Mouse (Mus musculus) limb, embryonic 12.5 days (tissue): ENCODE measurements at regions not wholly inside any gene's neighbourhood (a gene's known extent, or its start where the extent isn't known, plus 50 kb on each side); places are given as distances from the start of the nearest gene placed in this dataset.
"Not testable (repeated sequence)": the region's sequence is repeated elsewhere in the genome, so short reads cannot be mapped to it uniquely, and the experiment has no call there.

ENCODE experiments used
- ATAC-seq: fragments of 200-750 bp; cut with Nextera tagmentation; 2 replicates; pipeline ENCODE4 v1.8.0; 2017; ENCODE audit warnings: low read depth, moderate TSS enrichment; ENCODE audit not compliant: insufficient number of reproducible peaks, insufficient read depth, low FRiP score, low TSS enrichment
- H3K27ac ChIP-seq: fragments of 300-500 bp; sonication (generic); 2 replicates; pipeline ENCODE4 v1.5.1; 2016; ENCODE audit warnings: mild to moderate bottlenecking, moderate library complexity
- H3K27me3 ChIP-seq: fragments of 300-500 bp; sonication (generic); 2 replicates; pipeline ENCODE4 v1.6.1; 2016; ENCODE audit warnings: mild to moderate bottlenecking, moderate library complexity
- H3K36me3 ChIP-seq: fragments of 300-500 bp; sonication (generic); 2 replicates; pipeline ENCODE4 v1.6.1; 2016; ENCODE audit warnings: mild to moderate bottlenecking, moderate library complexity
- H3K4me1 ChIP-seq: fragments of 300-500 bp; sonication (generic); replicated peaks from 2 replicates; pipeline ENCODE4 v1.6.1; 2016
- H3K4me2 ChIP-seq: fragments of 300-500 bp; sonication (generic); 2 replicates; pipeline ENCODE4 v1.6.1; 2016; ENCODE audit warnings: mild to moderate bottlenecking, moderate library complexity
- H3K4me3 ChIP-seq: fragments of 300-500 bp; sonication (generic); replicated peaks from 2 replicates; pipeline ENCODE4 v1.5.1; 2016; ENCODE audit warnings: mild to moderate bottlenecking
- H3K9ac ChIP-seq: fragments of 300-500 bp; sonication (generic); replicated peaks from 2 replicates; pipeline ENCODE4 v1.6.1; 2016; ENCODE audit warnings: mild to moderate bottlenecking, moderate library complexity
- H3K9me3 ChIP-seq: fragments of 300-500 bp; sonication (generic); 2 replicates; pipeline ENCODE4 v1.6.1; 2016; ENCODE audit warnings: mild to moderate bottlenecking, moderate library complexity
- WGBS: fragments of 180-500 bp; shearing (Covaris S2); methylation state at CpG from one replicate; pipeline ENCODE4 v1.1.7; 2016; 5-methylcytosine and 5-hydroxymethylcytosine counted together

- Histone ChIP-seq H3K9me3 (no peaks in the 10 kb centered on the region), H3K9ac (no peak overlapping the region), H3K4me2 (no peak overlapping the region), H3K4me1 (no peaks in the 10 kb centered on the region), H3K4me3 (no peak overlapping the region), H3K36me3 (no peaks in the 10 kb centered on the region), H3K27ac (no peak overlapping the region), H3K27me3 (no peaks in the 10 kb centered on the region)
- ATAC-seq = peak; percentile 47; the same call in 1 of the 2 replicates
- 53% methylated on average over 3 of the region's 3 CpGs for WGBS
Measured at GRCm38 (mm10) chr3:18452197-18452933, 504.2 kb downstream of the Cypt12 start.

DNA sequence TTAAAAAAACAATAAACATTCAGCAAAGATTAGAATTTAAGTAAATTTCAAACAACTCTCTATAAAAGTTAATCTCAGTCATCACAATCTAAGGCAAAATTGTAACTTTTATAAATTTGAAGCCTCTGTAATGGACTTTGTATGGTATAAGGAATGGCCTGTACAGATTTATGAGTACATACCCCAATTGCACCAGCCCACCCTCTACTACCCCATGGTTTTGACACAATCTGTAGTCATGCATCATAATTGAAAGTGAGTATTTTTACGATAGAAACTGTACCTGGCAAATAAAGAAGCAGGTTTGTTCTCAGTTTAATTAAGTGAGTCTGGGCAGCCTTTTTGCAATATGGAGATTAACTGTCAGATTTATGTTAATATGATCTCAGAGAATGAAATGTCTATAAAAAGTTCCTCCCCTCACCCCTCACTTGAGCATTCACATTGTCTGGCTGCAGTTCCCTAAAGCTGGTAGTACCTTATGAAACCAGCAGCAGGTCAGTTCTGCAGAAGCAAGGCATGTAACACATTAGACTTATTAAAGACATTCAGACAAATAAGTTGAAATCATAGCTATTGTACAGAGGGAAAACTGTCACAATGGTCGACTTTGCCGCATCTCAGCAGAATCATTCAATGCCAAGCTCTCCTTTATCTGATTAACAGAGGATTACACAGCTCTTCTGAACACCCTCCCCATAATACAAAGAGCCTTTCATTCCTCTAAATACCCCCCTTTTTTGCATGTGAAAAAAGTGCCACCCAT lies 505.2 kb downstream of the Cypt12 start:
- H3K27me3 ChIP-seq = no peaks in the 10 kb centered on the region
- H3K27ac ChIP-seq = no peak overlapping the region
- no peak for ATAC-seq
- 91% methylated on average over 3 of the region's 3 CpGs for WGBS
- H3K4me3 ChIP-seq = no peak overlapping the region
- H3K9ac ChIP-seq = no peak overlapping the region
- H3K4me2 ChIP-seq = no peak overlapping the region
- no peaks in the 10 kb centered on the region for H3K4me1 ChIP-seq
- H3K9me3 ChIP-seq = no peaks in the 10 kb centered on the region
- H3K36me3 ChIP-seq = no peaks in the 10 kb centered on the region

DNA sequence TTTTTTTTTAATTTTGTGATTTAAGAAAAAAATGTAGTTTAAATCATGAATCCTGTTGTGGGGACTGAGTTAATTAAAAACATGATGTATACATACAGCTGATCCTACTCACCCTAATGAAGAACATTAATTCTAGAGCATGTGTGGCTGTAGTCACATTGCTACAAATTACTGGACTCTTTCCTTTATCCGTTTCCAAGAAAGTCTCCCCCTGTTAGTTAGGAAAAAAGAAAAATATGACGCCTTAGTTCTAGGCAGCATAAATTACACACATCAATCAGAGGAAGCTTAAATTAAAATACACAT lies 505.7 kb downstream of the Cypt12 start:
- WGBS = 66% methylated on average over 2 of the region's 2 CpGs
- no peak for ATAC-seq
- Histone ChIP-seq H3K4me2 (no peak overlapping the region), H3K9ac (no peak overlapping the region), H3K4me3 (no peak overlapping the region), H3K27me3 (no peaks in the 10 kb centered on the region), H3K36me3 (no peaks in the 10 kb centered on the region), H3K27ac (no peak overlapping the region), H3K9me3 (no peaks in the 10 kb centered on the region), H3K4me1 (no peaks in the 10 kb centered on the region)

DNA sequence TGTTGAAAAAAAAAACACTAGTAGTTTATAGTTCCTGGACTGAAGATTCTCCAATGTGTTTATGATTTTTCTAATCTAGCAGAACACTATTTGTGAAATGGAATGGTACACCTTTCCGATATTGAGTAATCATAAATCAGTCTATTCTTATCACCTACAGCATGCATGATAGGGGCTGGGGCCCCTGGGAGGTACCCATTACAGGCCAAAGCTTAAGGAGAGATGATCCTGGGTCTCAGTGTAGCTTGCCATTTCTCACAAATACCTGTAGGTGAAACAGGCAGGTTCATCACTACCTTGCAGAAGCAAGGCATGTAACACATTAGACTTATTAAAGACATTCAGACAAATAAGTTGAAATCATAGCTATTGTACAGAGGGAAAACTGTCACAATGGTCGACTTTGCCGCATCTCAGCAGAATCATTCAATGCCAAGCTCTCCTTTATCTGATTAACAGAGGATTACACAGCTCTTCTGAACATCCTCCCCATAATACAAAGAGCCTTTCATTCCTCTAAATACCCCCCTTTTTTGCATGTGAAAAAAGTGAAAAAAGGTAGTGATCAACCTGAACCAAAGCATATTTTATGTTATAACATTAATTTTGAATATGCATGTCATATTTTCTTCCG lies 506.5 kb downstream of the Cypt12 start:
- not testable (repeated sequence) for ATAC-seq, H3K9me3 ChIP-seq, H3K36me3 ChIP-seq, H3K27ac ChIP-seq, H3K27me3 ChIP-seq, H3K4me2 ChIP-seq, H3K4me3 ChIP-seq, H3K4me1 ChIP-seq, H3K9ac ChIP-seq
- 90% methylated on average over 4 of the region's 4 CpGs for WGBS

- H3K27me3 ChIP-seq = no peaks in the 10 kb centered on the region
- H3K4me3 ChIP-seq = no peak overlapping the region
- H3K9me3 ChIP-seq = no peaks in the 10 kb centered on the region
- no peak overlapping the region for H3K27ac ChIP-seq
- H3K4me2 ChIP-seq = no peak overlapping the region
- WGBS = 89% methylated on average over 2 of the region's 2 CpGs
- H3K4me1 ChIP-seq = no peaks in the 10 kb centered on the region
- H3K36me3 ChIP-seq = no peaks in the 10 kb centered on the region
- ATAC-seq = no peak
- H3K9ac ChIP-seq = no peak overlapping the region
Measured at GRCm38 (mm10) chr3:18456033-18456690, 508.0 kb downstream of the Cypt12 start.

- 93% methylated on average over 1 of the region's 1 CpGs for WGBS
- ATAC-seq = no peak
- no peak overlapping the region for H3K9ac ChIP-seq
- H3K4me3 ChIP-seq = no peak overlapping the region
- no peaks in the 10 kb centered on the region for H3K4me1 ChIP-seq
- H3K27me3 ChIP-seq = no peaks in the 10 kb centered on the region
- no peaks in the 10 kb centered on the region for H3K9me3 ChIP-seq
- H3K36me3 ChIP-seq = no peaks in the 10 kb centered on the region
- H3K4me2 ChIP-seq = no peak overlapping the region
- H3K27ac ChIP-seq = no peak overlapping the region
Measured at GRCm38 (mm10) chr3:18460267-18460666, 512.1 kb downstream of the Cypt12 start.

GRCm38 (mm10) chr3:18471846-18472245 lies 523.6 kb downstream of the Cypt12 start:
- WGBS = 83% methylated on average over 3 of the region's 3 CpGs
- H3K4me1 ChIP-seq = no peaks in the 10 kb centered on the region
- no peak overlapping the region for H3K4me2 ChIP-seq
- no peaks in the 10 kb centered on the region for H3K27me3 ChIP-seq
- H3K9ac ChIP-seq = no peak overlapping the region
- no peak overlapping the region for H3K27ac ChIP-seq
- H3K36me3 ChIP-seq = no peaks in the 10 kb centered on the region
- H3K4me3 ChIP-seq = no peak overlapping the region
- H3K9me3 ChIP-seq = no peaks in the 10 kb centered on the region
- no peak for ATAC-seq

DNA sequence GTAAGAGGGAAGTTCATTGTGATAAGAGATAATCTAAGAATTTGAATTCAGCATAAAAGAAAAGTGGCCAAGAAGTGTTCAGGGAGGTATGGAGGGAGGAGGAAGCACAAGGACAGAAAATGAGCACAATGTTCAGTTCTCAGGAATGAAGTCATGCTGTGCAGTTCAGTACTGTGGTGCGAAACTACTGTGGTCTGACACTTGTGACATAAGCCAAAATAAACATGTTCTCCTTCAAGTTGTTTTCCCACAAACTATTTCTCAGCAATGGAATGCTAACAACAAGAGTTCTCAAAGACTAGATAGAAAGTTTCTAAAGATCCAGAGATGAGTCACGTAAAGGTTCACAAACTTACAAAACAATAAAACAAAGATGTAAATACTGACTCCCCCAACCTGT lies 531.3 kb downstream of the Cypt12 start:
- Histone ChIP-seq H3K36me3 (no peaks in the 10 kb centered on the region), H3K27ac (no peak overlapping the region), H3K27me3 (no peaks in the 10 kb centered on the region), H3K4me2 (no peak overlapping the region), H3K9me3 (no peaks in the 10 kb centered on the region), H3K4me1 (no peaks in the 10 kb centered on the region), H3K9ac (no peak overlapping the region), H3K4me3 (no peak overlapping the region)
- WGBS = 90% methylated on average over 2 of the region's 2 CpGs
- no peak for ATAC-seq

DNA sequence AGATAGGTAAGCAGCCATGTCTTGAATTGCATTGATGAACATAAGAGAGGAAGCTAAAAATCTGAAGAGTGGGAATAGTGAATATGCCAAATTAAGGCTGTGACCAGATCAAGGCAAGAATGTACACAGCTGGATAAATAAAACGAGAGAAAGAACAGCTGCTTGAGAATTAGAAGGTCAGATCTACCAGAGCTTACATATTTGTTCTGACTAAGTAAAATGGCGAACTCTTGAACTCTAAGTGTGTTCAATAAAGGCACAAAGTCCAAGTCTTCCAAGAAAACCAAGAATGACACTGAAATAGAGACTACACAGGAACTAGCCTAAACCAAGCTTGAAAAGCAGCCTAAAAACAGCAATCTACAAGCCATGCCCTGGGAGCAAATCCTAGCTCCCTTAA lies 533.8 kb downstream of the Cypt12 start:
- Histone ChIP-seq H3K36me3 (no peaks in the 10 kb centered on the region), H3K9me3 (0 out of 2 replicates have a peak, but pooled peaks cover 5% of the 10 kb centered on the region), H3K4me1 (no peaks in the 10 kb centered on the region), H3K27ac (no peak overlapping the region), H3K4me2 (no peak overlapping the region), H3K27me3 (no peaks in the 10 kb centered on the region), H3K4me3 (no peak overlapping the region), H3K9ac (no peak overlapping the region)
- 71% methylated on average over 2 of the region's 2 CpGs for WGBS
- no peak for ATAC-seq

DNA sequence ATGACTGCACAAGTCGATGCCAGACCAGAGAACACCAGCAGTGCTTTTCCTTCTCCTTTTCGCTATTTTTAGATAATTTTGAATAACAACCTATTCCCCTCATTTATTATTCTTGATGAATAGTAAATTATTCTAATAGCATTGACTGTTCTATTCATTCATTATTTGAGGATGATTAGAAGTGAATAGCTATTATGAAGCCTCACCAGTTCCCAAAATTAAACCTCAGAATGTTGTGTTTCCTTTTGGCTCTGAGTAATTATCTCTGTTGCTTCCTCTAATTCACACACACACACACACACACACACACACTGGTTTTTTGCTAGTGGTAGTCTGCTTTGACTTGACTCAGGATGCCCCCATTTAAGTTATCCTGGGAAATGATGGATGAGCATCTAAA lies 540.7 kb downstream of the Cypt12 start:
- Histone ChIP-seq H3K9ac (no peak overlapping the region), H3K36me3 (no peaks in the 10 kb centered on the region), H3K27me3 (no peaks in the 10 kb centered on the region), H3K9me3 (0 out of 2 replicates have a peak, but pooled peaks cover 5% of the 10 kb centered on the region), H3K4me3 (no peak overlapping the region), H3K4me1 (no peaks in the 10 kb centered on the region), H3K27ac (no peak overlapping the region), H3K4me2 (no peak overlapping the region)
- ATAC-seq = no peak
- 92% methylated on average over 2 of the region's 2 CpGs for WGBS

DNA sequence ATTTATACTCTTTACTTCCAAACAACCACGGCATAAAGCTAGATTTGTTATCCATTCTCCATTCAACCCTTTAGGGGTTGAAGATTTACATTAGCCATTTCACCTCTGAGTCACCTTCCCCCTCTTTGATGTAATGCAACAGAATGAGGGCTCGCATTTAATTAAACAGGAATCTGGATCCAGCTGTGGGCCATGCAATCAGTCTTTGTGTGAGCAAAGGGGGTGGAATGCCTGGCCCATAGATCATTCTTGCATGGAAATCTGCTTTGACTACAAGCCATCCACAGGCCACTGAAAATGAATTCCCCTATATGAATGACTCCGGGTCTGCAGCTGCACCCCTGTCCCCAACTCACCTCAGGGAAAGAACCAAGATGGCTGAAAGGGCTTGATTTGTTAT lies 574.4 kb downstream of the Cypt12 start:
- ATAC-seq = no peak
- WGBS = 58% methylated on average over 3 of the region's 3 CpGs
- no peaks in the 10 kb centered on the region for H3K4me1 ChIP-seq

More for the DNA sequence above, 574.4 kb downstream of the Cypt12 start:
- Histone ChIP-seq H3K9ac (no peak overlapping the region), H3K27me3 (no peaks in the 10 kb centered on the region), H3K36me3 (no peaks in the 10 kb centered on the region), H3K4me3 (no peak overlapping the region), H3K4me2 (no peak overlapping the region), H3K27ac (no peak overlapping the region), H3K9me3 (no peaks in the 10 kb centered on the region)
